Mouse (Mus musculus) myocyte (in vitro differentiated cells): ENCODE measurements around the gene Sprn.

Experiments
- CEBPB ChIP-seq: IDR thresholded peaks from 2 replicates; pipeline ENCODE4 v1.6.1; 2011; ENCODE audit warnings: mild to moderate bottlenecking, moderate library complexity; ENCODE audit not compliant: poor library complexity, insufficient read depth, severe bottlenecking
- E2F4 ChIP-seq: IDR thresholded peaks from one replicate; pipeline ENCODE4 v1.6.1; 2011; ENCODE audit warnings: mild to moderate bottlenecking, control low read depth, moderate library complexity; ENCODE audit not compliant: insufficient read depth
- MAX ChIP-seq: IDR thresholded peaks from one replicate; pipeline ENCODE4 v1.6.1; 2011; ENCODE audit warnings: low read depth, mild to moderate bottlenecking, control low read depth
- MYOD1 ChIP-seq, 3 experiments: IDR thresholded peaks; one replicate each; pipeline ENCODE4 v1.6.1; 2011; ENCODE audit warnings: control low read depth in 2 of 3, low read depth in 2 of 3, mild to moderate bottlenecking in 2 of 3, moderate library complexity in 1 of 3; ENCODE audit not compliant: insufficient read length in 2 of 3, control insufficient read depth in 1 of 3
- MYOG ChIP-seq, 3 experiments: IDR thresholded peaks; one replicate each; pipeline ENCODE4 v1.6.1; 2011; ENCODE audit warnings: control low read depth in 2 of 3, low read depth in 2 of 3, mild to moderate bottlenecking in 2 of 3; ENCODE audit not compliant: insufficient read length in 2 of 3, control insufficient read depth in 1 of 3, insufficient read depth in 1 of 3
- POLR2A ChIP-seq: IDR thresholded peaks from one replicate; pipeline ENCODE4 v1.6.1; 2011; ENCODE audit warnings: low read depth, mild to moderate bottlenecking, control low read depth, moderate library complexity; ENCODE audit not compliant: insufficient read length
- POLR2AphosphoS2 ChIP-seq: IDR thresholded peaks from one replicate; pipeline ENCODE4 v1.6.1; 2011; ENCODE audit warnings: low read depth, control low read depth; ENCODE audit not compliant: insufficient read length
- TCF12 ChIP-seq: IDR thresholded peaks from one replicate; pipeline ENCODE4 v1.6.1; 2011; ENCODE audit warnings: mild to moderate bottlenecking, control low read depth; ENCODE audit not compliant: poor library complexity, insufficient read depth, severe bottlenecking
- TCF3 ChIP-seq: IDR thresholded peaks from one replicate; pipeline ENCODE4 v1.6.1; 2011; ENCODE audit warnings: low read depth, control low read depth; ENCODE audit not compliant: insufficient read length
- USF1 ChIP-seq: IDR thresholded peaks from one replicate; pipeline ENCODE4 v1.6.1; 2011; ENCODE audit warnings: low read depth, mild to moderate bottlenecking, control low read depth, moderate library complexity

DNA sequence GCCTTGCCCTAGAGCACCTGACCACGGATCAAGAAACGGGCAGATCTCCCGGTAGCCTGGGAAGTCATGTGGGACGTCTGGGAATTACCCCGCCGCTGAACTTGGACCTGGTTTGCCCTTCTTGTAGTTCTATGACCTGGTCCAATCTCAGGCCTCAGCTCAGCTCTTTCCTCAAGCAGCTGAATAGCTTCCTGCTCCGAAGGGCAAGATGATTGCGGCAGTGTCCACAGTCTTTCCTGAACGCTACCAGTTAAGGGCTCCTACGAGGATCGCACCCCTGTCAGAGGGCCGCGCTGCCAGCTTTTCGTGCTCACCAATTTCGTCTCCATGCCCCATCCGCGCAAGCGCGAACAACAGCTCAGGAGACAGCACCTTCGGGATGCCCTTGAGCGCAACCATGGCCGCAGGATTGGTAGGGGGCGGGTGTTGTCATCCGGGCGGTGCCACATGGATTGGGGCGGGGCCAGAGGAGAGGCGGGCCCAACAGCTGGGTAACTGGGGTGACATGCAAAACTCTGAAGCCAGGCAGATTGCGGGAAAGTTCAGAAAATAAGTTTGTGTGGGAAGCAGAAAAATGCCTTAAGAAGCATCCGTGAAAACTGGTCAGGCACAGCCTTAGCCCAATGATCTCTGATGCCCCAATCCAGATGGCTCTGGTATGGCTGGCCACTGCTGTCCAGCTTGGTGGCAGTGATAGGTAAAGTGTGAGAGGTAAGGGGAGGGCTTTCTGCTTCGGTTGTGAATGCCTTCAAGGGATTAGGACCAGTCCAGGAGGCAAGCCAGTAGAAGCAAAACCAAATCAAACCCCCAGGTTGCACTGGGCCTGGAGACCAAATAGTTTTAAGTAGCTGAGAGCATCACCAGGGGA lies 52.5 kb downstream of the Sprn start, which contains the start of gene Fuom:
- peak; percentile 45 for TF ChIP-seq POLR2A
- TF ChIP-seq USF1, result no peak
- TF ChIP-seq E2F4, result no peak
- TF ChIP-seq CEBPB, result no peak
- TF ChIP-seq TCF12, result no peak
- no peak for TF ChIP-seq MYOD1 (IDR thresholded peaks at IDR 0.05; ENCODE audit: control insufficient read depth in 1 of 3, insufficient read length in 2 of 3, low read depth in 2 of 3)
- TF ChIP-seq MAX, result no peak
- TF ChIP-seq TCF3, result no peak
- TF ChIP-seq POLR2AphosphoS2, result no peak
- no peak for TF ChIP-seq MYOG (IDR thresholded peaks at IDR 0.05; ENCODE audit: control insufficient read depth in 1 of 3, insufficient read depth in 1 of 3, insufficient read length in 2 of 3, low read depth in 2 of 3)
